Mouse (Mus musculus) liver, embryonic 14.5 days (tissue): ENCODE measurements at regions not wholly inside any gene's neighbourhood (a gene's known extent, or its start where the extent isn't known, plus 50 kb on each side); places are given as distances from the start of the nearest gene placed in this dataset.

ENCODE experiments used
- ATAC-seq: fragments of 200-750 bp; cut with Nextera tagmentation; 2 replicates; pipeline ENCODE4 v1.8.0; 2017; ENCODE audit warnings: moderate number of reproducible peaks, mild to moderate bottlenecking, moderate library complexity; ENCODE audit not compliant: insufficient read depth
- DNase-seq, 3 experiments: peaks; one replicate each; pipeline ENCODE4 v3.0.0-alpha.2; 2012 to 2013; ENCODE audit warnings: low read depth in 3 of 3, low spot score in 3 of 3
- H3K27ac ChIP-seq: fragments of 300-500 bp; sonication (generic); 2 replicates; pipeline ENCODE4 v1.5.1; 2014; ENCODE audit warnings: moderate library complexity, mild to moderate bottlenecking, control low read depth, inconsistent platforms
- H3K27me3 ChIP-seq: fragments of 300-500 bp; sonication (generic); 2 replicates; pipeline ENCODE4 v1.6.1; 2014; ENCODE audit warnings: mild to moderate bottlenecking, low read length, moderate library complexity; ENCODE audit not compliant: control insufficient read depth, insufficient read depth
- H3K36me3 ChIP-seq: fragments of 300-500 bp; sonication (generic); replicated peaks from 2 replicates; pipeline ENCODE4 v1.6.1; 2014; ENCODE audit warnings: low read depth; ENCODE audit not compliant: control insufficient read depth, insufficient read depth
- H3K4me1 ChIP-seq, 2 experiments: fragments of 200-500 bp in 1 of 2; fragments of 300-500 bp in 1 of 2; sonication (generic) in 1 of 2; replicated peaks; 2 replicates each; pipeline ENCODE4 v1.6.1; 2012 to 2014; ENCODE audit warnings: antibody characterized with exemption in 1 of 2, inconsistent platforms in 1 of 2, low read length in 1 of 2; ENCODE audit not compliant: control insufficient read depth in 2 of 2, insufficient read depth in 2 of 2
- H3K4me2 ChIP-seq: fragments of 300-500 bp; sonication (generic); 2 replicates; pipeline ENCODE4 v1.6.1; 2014; ENCODE audit warnings: low read depth, mild to moderate bottlenecking, control low read depth, moderate library complexity
- H3K4me3 ChIP-seq, 2 experiments: fragments of 200-500 bp in 1 of 2; fragments of 300-500 bp in 1 of 2; sonication (generic) in 1 of 2; 2 replicates each; pipeline ENCODE4 v1.5.1; 2012 to 2014; ENCODE audit warnings: low read depth in 2 of 2, low read length in 2 of 2, mild to moderate bottlenecking in 2 of 2, control low read depth in 1 of 2, inconsistent platforms in 1 of 2, moderate library complexity in 1 of 2; ENCODE audit not compliant: insufficient read depth in 1 of 2
- H3K9ac ChIP-seq: fragments of 300-500 bp; sonication (generic); replicated peaks from 2 replicates; pipeline ENCODE4 v1.6.1; 2014; ENCODE audit warnings: mild to moderate bottlenecking, control low read depth, moderate library complexity
- H3K9me3 ChIP-seq: fragments of 300-500 bp; sonication (generic); 2 replicates; pipeline ENCODE4 v1.6.1; 2016; ENCODE audit warnings: low read length, mixed read lengths; ENCODE audit not compliant: control insufficient read depth
- CTCF ChIP-seq: IDR thresholded peaks from 2 replicates; pipeline ENCODE4 v1.5.1; 2016; ENCODE audit warnings: antibody characterized with exemption, low read depth, control low read depth
- EP300 ChIP-seq: IDR thresholded peaks from 2 replicates; pipeline ENCODE4 v1.6.1; 2016; ENCODE audit warnings: antibody characterized with exemption, low read depth
- WGBS: fragments of 180-500 bp; shearing (Covaris S2); extraction: QIAGEN DNeasy Blood & Tissue Kit; methylation state at CpG from one replicate; pipeline ENCODE4 v1.1.7; 2014; ENCODE audit not compliant: insufficient replicate concordance; 5-methylcytosine and 5-hydroxymethylcytosine counted together

DNA sequence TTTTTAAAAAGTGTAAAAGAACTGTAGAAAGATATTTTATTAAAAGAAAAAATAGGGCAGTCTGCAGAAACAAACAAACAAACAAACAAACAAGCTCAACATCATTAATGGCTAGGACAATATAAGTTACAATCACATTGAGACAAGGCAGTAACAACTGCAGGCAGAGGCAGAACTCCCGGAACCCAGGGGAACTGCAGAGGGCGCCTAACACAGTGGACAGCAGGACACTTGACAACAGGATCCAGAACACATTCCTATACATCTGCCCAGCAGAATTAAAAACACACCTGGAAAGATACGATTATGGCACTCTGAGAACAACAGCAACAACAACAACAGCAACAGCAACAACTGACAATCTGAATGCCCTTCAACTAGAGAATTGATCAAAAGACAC is 291.5 kb upstream of the Smim15 start:
- H3K4me2 ChIP-seq: no peak overlapping the region
- H3K4me1 ChIP-seq: no peaks in the 10 kb centered on the region
- ATAC-seq (no peak), DNase-seq (no peak)
- no peak overlapping the region for H3K9ac ChIP-seq
- H3K9me3 ChIP-seq: no peaks in the 10 kb centered on the region
- TF ChIP-seq EP300: no peak
- peak; percentile 19; the same call in 1 of the 2 replicates for TF ChIP-seq CTCF
- 54% methylated on average over 3 of the region's 3 CpGs for WGBS
- no peak overlapping the region for H3K27ac ChIP-seq
- H3K36me3 ChIP-seq: no peaks in the 10 kb centered on the region
- H3K4me3 ChIP-seq: no peak overlapping the region
- H3K27me3 ChIP-seq: no peaks in the 10 kb centered on the region

DNA sequence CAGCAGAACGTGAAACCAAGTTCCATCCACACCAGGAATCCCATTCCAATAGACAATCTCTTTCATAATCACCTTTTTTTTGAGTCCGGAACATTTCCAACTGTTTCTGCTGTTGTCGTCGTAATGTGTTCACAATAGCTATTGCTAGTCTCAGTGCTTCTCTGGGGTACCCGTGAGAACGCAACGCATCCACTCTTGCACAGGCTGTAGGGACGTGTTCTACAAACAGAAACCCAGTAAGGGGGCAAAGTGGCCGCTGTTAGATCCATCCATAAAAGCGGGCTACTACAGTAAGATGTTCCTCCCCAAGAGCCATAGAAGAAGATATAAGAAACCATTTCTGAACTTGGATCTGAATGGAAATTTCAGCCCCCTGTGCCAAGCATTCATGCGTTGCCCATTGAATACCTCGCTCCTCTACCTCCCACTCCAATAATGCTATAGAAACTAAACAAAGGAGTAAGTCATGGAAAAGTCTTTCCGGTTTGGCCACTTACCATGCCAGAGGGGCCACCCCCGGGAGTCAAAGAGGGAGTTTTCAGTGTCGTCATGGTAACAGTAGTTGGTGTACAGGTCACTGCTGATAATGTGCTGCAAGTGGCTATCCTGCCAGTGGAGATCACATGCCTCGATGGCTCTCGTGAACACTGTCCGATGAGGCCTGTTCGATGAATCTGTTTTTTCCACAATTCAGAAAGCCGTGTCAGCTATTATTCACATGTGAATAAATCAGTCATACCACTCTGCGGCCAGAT is 300.6 kb upstream of the Smim15 start:
- TF ChIP-seq EP300: no peak
- no peak for TF ChIP-seq CTCF
- no peaks in the 10 kb centered on the region for H3K27me3 ChIP-seq
- 77% methylated on average over 21 of the region's 21 CpGs for WGBS
- H3K4me2 ChIP-seq: no peak overlapping the region
- no peak for DNase-seq
- H3K4me1 ChIP-seq: no peaks in the 10 kb centered on the region
- no peak overlapping the region for H3K9ac ChIP-seq
- no peaks in the 10 kb centered on the region for H3K36me3 ChIP-seq
- no peak for ATAC-seq
- H3K9me3 ChIP-seq: no peaks in the 10 kb centered on the region
- no peak overlapping the region for H3K27ac ChIP-seq
- no peak overlapping the region for H3K4me3 ChIP-seq

DNA sequence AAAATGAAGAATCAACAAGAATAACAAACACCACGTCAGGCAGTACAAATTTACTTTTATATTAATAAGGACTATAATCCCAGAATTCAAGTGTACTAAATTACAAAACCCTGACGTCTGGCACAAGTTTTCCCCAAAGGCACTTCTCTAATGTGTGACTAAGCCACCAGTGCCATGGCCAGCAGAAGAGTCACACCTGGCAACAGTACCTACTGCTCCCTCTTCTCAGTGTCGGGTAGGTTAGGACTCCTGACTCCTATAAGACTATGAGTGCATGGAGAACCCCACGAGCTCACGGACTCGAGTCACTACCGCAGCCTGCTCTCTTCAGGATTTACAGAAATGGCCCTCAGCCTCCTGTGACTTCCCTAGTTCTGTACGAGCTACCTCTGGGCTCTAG is 307.7 kb upstream of the Smim15 start:
- H3K4me3 ChIP-seq: no peak overlapping the region
- no peak for ATAC-seq
- WGBS: 61% methylated on average over 8 of the region's 8 CpGs

DNA sequence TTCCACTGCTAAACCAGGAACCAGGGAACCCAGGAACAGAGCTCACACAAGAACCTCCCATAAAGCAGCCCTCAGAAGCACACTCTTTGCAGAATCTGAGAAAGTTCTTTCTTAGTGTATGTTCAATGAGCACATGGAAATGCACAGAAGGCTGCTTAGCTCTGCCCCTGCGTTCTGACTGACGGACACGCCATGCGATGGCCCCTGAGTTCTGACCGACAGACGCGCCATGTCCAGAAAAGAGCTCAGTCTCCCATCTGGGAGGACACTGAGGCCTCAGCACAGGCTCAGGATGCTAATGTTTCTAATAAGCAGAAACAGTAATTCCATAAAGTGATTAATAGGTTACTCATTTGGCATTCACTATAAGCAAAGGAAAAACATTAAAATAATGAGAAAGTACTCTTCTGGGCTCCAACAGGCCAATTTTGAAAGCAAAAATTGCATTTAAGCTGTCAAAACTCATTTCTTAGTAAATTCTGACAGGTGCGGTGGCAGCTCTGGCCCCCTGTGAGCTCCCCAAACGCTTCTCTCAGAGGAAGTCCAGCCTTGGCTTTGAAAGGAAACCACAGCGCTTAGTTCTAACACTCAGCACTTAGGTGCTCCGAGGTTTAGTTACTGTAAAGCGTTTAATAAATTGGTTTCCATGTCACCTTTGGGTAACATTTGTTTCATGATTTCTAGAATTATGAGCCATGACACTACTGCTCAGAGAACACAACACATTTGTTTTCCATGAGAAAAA is 309.9 kb upstream of the Smim15 start:
- WGBS: 61% methylated on average over 12 of the region's 12 CpGs
- H3K9ac ChIP-seq: no peak overlapping the region
- no peaks in the 10 kb centered on the region for H3K4me1 ChIP-seq
- no peaks in the 10 kb centered on the region for H3K27me3 ChIP-seq
- no peak overlapping the region for H3K27ac ChIP-seq
- TF ChIP-seq EP300 (no peak), CTCF (no peak)
- H3K9me3 ChIP-seq: no peaks in the 10 kb centered on the region
- DNase-seq (no peak), ATAC-seq (no peak)
- H3K4me2 ChIP-seq: no peak overlapping the region
- no peaks in the 10 kb centered on the region for H3K36me3 ChIP-seq
- no peak overlapping the region for H3K4me3 ChIP-seq

More for the DNA sequence above, 307.7 kb upstream of the Smim15 start:
- H3K27me3 ChIP-seq: no peaks in the 10 kb centered on the region
- no peak overlapping the region for H3K27ac ChIP-seq
- DNase-seq: no peak
- no peak overlapping the region for H3K4me2 ChIP-seq
- TF ChIP-seq CTCF (no peak), EP300 (no peak)
- no peaks in the 10 kb centered on the region for H3K9me3 ChIP-seq
- H3K4me1 ChIP-seq: no peaks in the 10 kb centered on the region
- no peak overlapping the region for H3K9ac ChIP-seq
- no peaks in the 10 kb centered on the region for H3K36me3 ChIP-seq

DNA sequence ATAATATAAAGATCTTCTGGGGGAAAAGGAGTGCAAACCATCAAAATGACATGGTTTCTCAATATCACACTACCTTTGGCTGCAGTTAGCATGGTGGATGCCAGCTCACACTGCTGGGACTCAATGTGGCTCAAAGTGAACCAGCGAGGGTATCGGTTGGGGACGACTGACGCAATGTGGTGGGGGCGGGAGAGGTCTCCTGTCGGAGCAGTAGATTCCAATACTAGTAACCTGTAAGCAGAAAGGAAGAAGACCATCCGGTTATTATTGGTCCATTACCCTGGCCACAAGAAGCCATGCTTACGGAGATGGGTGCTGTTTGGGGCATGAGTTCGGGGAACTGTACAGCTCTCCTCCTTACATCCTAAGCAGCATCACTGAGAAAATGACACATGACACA is 313.3 kb upstream of the Smim15 start:
- Histone ChIP-seq H3K9me3 (no peaks in the 10 kb centered on the region), H3K9ac (no peak overlapping the region), H3K27ac (no peak overlapping the region), H3K4me2 (no peak overlapping the region), H3K4me3 (no peak overlapping the region), H3K4me1 (no peaks in the 10 kb centered on the region), H3K27me3 (no peaks in the 10 kb centered on the region), H3K36me3 (no peaks in the 10 kb centered on the region)
- no peak for ATAC-seq
- no peak for DNase-seq
- TF ChIP-seq CTCF (no peak), EP300 (no peak)
- WGBS: 79% methylated on average over 9 of the region's 9 CpGs
